Mouse (Mus musculus): Measurements from ENCODE around the gene Duox1.

DNA sequence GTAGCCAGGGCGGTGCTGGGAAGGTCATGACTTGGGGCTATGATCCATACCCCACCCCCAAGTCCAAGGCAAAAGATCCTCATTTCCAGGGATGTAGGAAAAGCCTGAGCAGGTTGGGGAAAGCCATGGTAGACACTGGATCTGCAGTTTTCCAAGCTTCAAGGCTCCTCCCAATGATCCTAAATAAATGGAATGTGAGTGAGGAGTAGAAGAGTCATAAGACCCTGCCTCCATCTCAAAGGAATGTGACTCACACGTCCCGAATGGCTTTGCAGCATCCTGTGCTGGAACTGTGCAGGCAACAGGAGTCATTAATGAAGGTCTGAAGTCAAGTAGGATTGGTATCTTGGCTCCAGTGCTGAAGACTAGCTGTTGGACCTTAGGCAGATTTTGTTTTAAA lies 12.5 kb downstream of the Duox1 start:
- TF ChIP-seq CTCF (IDR thresholded peaks at IDR 0.05; ENCODE audit: extremely low read depth, insufficient read depth, low read length) (no peak), POLR2A (IDR thresholded peaks at IDR 0.05; ENCODE audit: extremely low read depth, insufficient read depth, low read length) (no peak)
